Mouse (Mus musculus): Measurements from ENCODE around the gene Dcaf5. TPM values are rescaled to one million over a fixed set of nuclear protein-coding genes. Genes with fewer than 3 reads are reported as not detected.

Gene Dcaf5
- total RNA-seq, 2 experiments from 2014 or later, result 31.0 to 34.1 TPM

- no peak for DNase-seq
- intact Hi-C loops (cut with DNase I), result no loop called here
These were observed 21.3 kb downstream of the Dcaf5 start for GRCm38 (mm10) chr12:80415100-80415499.

- intact Hi-C loops (cut with DNase I), result no loop called here
- DNase-seq, result no peak
These were observed 25.5 kb downstream of the Dcaf5 start for GRCm38 (mm10) chr12:80410855-80411254.

GRCm38 (mm10) chr12:80407824-80408223 lies 28.6 kb downstream of the Dcaf5 start:
- peak; percentile 26 to 63 for DNase-seq
- intact Hi-C loops (cut with DNase I), result no loop called here

GRCm38 (mm10) chr12:80406650-80407049 lies 29.8 kb downstream of the Dcaf5 start:
- peak; percentile 30 to 62 for DNase-seq
- intact Hi-C loops (cut with DNase I), result no loop called here

GRCm38 (mm10) chr12:80404139-80404538 lies 32.3 kb downstream of the Dcaf5 start:
- DNase-seq, result no peak
- intact Hi-C loops (cut with DNase I), result no loop called here

GRCm38 (mm10) chr12:80399147-80399546 lies 37.3 kb downstream of the Dcaf5 start:
- no peak for DNase-seq
- intact Hi-C loops (cut with DNase I), result no loop called here

- intact Hi-C loops (cut with DNase I), result no loop called here
- no peak for DNase-seq
These were observed 40.0 kb downstream of the Dcaf5 start for GRCm38 (mm10) chr12:80396397-80396796.

- DNase-seq, result no peak
- intact Hi-C loops (cut with DNase I), result no loop called here
These were observed 41.1 kb downstream of the Dcaf5 start for GRCm38 (mm10) chr12:80395270-80395669.

- intact Hi-C loops (cut with DNase I), result no loop called here
- DNase-seq, result peak; percentile 25 to 47
These were observed 42.4 kb downstream of the Dcaf5 start for GRCm38 (mm10) chr12:80394045-80394444.

- DNase-seq, result no peak
- intact Hi-C loops (cut with DNase I), result loop anchor here (1.0 kb wide), 1 partner anchor 231 kb away; no protein-coding TSS in a partner anchor
These were observed 47.0 kb downstream of the Dcaf5 start for GRCm38 (mm10) chr12:80389448-80389847.

GRCm38 (mm10) chr12:80387326-80387725 lies 49.1 kb downstream of the Dcaf5 start:
- no peak for DNase-seq
- intact Hi-C loops (cut with DNase I), result loop anchor here (2.0 kb wide), 1 partner anchor 21 kb away; no protein-coding TSS in a partner anchor

- intact Hi-C loops (cut with DNase I), result no loop called here
These were observed 51.0 kb downstream of the Dcaf5 start for GRCm38 (mm10) chr12:80385361-80385760.

GRCm38 (mm10) chr12:80383478-80383877 lies 52.9 kb downstream of the Dcaf5 start:
- no peak for DNase-seq
- intact Hi-C loops (cut with DNase I), result no loop called here

More at GRCm38 (mm10) chr12:80385361-80385760, 51.0 kb downstream of the Dcaf5 start:
- DNase-seq, result no peak

- intact Hi-C loops (cut with DNase I), result no loop called here
- DNase-seq, result peak in 1 of 2 experiments; percentile 45
These were observed 53.6 kb downstream of the Dcaf5 start for GRCm38 (mm10) chr12:80382794-80383193.

GRCm38 (mm10) chr12:80379831-80380457 lies 56.5 kb downstream of the Dcaf5 start:
- DNase-seq, result peak in 1 of 2 experiments; percentile 21
- intact Hi-C loops (cut with DNase I), result loop anchor here (5.0 kb wide), 1 partner anchor 123 kb away; no protein-coding TSS in a partner anchor

GRCm38 (mm10) chr12:80379393-80379792 lies 57.0 kb downstream of the Dcaf5 start:
- DNase-seq, result peak; percentile 22 to 53
- intact Hi-C loops (cut with DNase I), result loop anchor here (5.0 kb wide), 1 partner anchor 122 kb away; no protein-coding TSS in a partner anchor

- intact Hi-C loops (cut with DNase I), result loop anchor here (2.0 to 5.0 kb wide), 2 partner anchors 120 to 179 kb away; no protein-coding TSS in a partner anchor
- DNase-seq, result peak in 1 of 2 experiments; percentile 42
These were observed 58.8 kb downstream of the Dcaf5 start for GRCm38 (mm10) chr12:80377604-80378003.

GRCm38 (mm10) chr12:80375721-80376120 lies 60.7 kb downstream of the Dcaf5 start:
- intact Hi-C loops (cut with DNase I), result loop anchor here (2.0 to 5.0 kb wide), 2 partner anchors 118 to 177 kb away; no protein-coding TSS in a partner anchor
- DNase-seq, result no peak

GRCm38 (mm10) chr12:80374736-80375135 lies 61.7 kb downstream of the Dcaf5 start:
- intact Hi-C loops (cut with DNase I), result loop anchor here (5.0 kb wide), 1 partner anchor 117 kb away; no protein-coding TSS in a partner anchor
- no peak for DNase-seq

GRCm38 (mm10) chr12:80372946-80373345 lies 63.5 kb downstream of the Dcaf5 start:
- DNase-seq, result no peak
- intact Hi-C loops (cut with DNase I), result no loop called here

GRCm38 (mm10) chr12:80367227-80367626 lies 69.2 kb downstream of the Dcaf5 start:
- intact Hi-C loops (cut with DNase I), result loop anchor here (2.0 kb wide), 1 partner anchor 20 kb away; no protein-coding TSS in a partner anchor
- no peak for DNase-seq

- intact Hi-C loops (cut with DNase I), result loop anchor here (2.0 kb wide), 1 partner anchor 21 kb away; no protein-coding TSS in a partner anchor
- peak in 1 of 2 experiments; percentile 44 for DNase-seq
These were observed 70.4 kb downstream of the Dcaf5 start for GRCm38 (mm10) chr12:80366004-80366480.
